Mouse (Mus musculus) hindbrain, embryonic 10.5 days (tissue): ENCODE measurements around the gene Slc44a3. TPM values are rescaled to one million over a fixed set of nuclear protein-coding genes. Genes with fewer than 3 reads are reported as not detected.

Source experiments
- DNase-seq: peaks from one replicate; pipeline ENCODE4 v3.0.0-alpha.2; 2017; ENCODE audit warnings: low spot score
- H3K27ac ChIP-seq: fragments of 300-500 bp; sonication (generic); 2 replicates; pipeline ENCODE4 v1.5.1; 2016; ENCODE audit warnings: mild to moderate bottlenecking, moderate library complexity
- H3K27me3 ChIP-seq: fragments of 300-500 bp; sonication (generic); 2 replicates; pipeline ENCODE4 v1.6.1; 2016; ENCODE audit warnings: mild to moderate bottlenecking; ENCODE audit not compliant: poor library complexity, insufficient read depth, severe bottlenecking
- H3K36me3 ChIP-seq: fragments of 300-500 bp; sonication (generic); 2 replicates; pipeline ENCODE4 v1.6.1; 2016; ENCODE audit warnings: mild to moderate bottlenecking, moderate library complexity
- H3K4me1 ChIP-seq: fragments of 300-500 bp; sonication (generic); replicated peaks from 2 replicates; pipeline ENCODE4 v1.6.1; 2016; ENCODE audit warnings: mild to moderate bottlenecking
- H3K4me3 ChIP-seq: fragments of 300-500 bp; sonication (generic); 2 replicates; pipeline ENCODE4 v1.5.1; 2016; ENCODE audit warnings: mild to moderate bottlenecking, moderate library complexity
- H3K9me3 ChIP-seq: fragments of 300-500 bp; sonication (generic); 2 replicates; pipeline ENCODE4 v1.6.1; 2016; ENCODE audit warnings: mild to moderate bottlenecking, moderate library complexity
- WGBS: fragments of 180-500 bp; shearing (Covaris S2); methylation state at CpG from one replicate; pipeline ENCODE4 v1.1.7; 2016; 5-methylcytosine and 5-hydroxymethylcytosine counted together
- polyA plus RNA-seq: library from polyadenylated mRNA; unstranded; fragments of >200 nt; fragmentation: Nextera tagmentation; extraction: Ambion mirVana; gene quantifications from 2 replicates; pipeline ENCODE4 v1.2.1, GENCODE M21; 2016

Slc44a3 gene
- polyA plus RNA-seq, 1 experiment from 2014 or later: 0.33 TPM

DNA sequence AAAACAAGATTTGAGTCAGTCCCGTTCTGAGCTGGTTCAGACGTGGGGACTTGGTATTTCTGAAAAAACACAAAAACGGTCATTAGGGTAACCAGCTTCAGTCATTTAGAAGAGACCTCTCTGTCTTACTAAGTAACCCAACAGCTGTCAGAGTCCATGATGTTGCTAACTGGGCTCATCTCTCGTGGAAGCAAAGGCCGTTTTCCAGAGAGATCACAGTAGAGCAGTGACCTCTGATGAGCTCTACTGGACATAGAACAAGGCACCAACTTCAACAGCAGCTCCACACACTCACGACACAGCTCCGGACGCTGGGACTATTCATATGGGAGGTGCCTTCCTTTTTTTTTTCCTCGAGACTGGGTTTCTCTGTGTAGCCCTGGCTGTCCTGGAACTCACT, 35.7 kb upstream of the Slc44a3 start:
- no peaks in the 10 kb centered on the region; the same call in 1 of the 2 replicates for H3K4me1 ChIP-seq
- no peaks in the 10 kb centered on the region for H3K36me3 ChIP-seq
- DNase-seq: no peak
- no peak overlapping the region for H3K27ac ChIP-seq
- H3K27me3 ChIP-seq: peaks cover 16% of the 10 kb centered on the region; the same call in 1 of the 2 replicates
- WGBS: 89% methylated on average over 9 of the region's 9 CpGs
- no peaks in the 10 kb centered on the region for H3K9me3 ChIP-seq
- no peak overlapping the region for H3K4me3 ChIP-seq

DNA sequence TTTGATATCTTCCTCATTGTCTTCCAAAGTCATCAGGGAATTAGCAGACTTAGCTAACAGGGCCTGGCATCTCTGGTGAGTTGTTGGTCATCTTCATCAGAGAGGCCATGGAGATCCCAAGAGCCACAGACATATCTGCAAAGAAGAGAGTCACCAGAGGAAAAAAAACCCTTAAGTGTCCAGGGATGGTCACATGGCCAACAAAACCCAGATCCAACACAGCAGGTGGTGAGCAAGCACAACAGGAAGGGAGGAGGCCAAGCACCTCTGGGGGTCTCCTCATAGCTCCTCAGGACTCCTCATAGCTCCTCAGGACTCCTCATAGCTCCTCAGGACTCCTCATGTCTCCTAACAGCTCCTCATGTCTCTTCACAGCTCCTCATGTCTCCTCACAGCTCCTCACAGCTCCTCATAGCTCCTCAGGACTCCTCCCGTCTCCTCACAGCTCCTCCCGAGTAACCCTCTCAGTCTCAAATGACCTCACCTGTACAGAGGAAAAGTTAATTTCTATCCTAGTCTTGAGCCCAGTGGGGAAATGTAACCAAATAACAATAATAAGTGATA, 35.2 kb upstream of the Slc44a3 start:
- Histone ChIP-seq H3K27ac (no peak overlapping the region), H3K4me1 (no peaks in the 10 kb centered on the region; the same call in 1 of the 2 replicates), H3K36me3 (no peaks in the 10 kb centered on the region), H3K4me3 (no peak overlapping the region), H3K27me3 (peaks cover 16% of the 10 kb centered on the region; the same call in 1 of the 2 replicates), H3K9me3 (no peaks in the 10 kb centered on the region)
- WGBS: 83% methylated on average over 2 of the region's 2 CpGs
- DNase-seq: no peak

DNA sequence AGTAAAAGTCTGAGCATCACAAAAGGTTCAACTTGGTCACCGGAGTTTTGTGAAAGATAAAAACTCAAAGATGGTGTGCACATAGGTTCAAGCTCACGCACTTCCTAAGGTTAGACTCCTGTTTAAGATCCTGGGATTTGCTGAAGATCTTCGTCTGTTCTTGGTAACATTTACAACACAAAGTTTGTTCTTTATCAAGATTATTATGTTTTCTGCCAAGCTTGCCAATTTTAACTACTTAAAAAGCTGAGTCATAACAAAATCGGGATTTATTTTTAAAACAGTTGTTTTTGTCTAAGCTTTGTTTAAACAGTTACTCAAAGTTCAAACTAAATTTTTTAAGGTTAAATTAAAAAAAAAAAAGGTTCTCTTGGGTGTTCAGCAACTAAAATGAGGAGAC, 34.7 kb upstream of the Slc44a3 start:
- peaks cover 19% of the 10 kb centered on the region; the same call in 1 of the 2 replicates for H3K27me3 ChIP-seq
- H3K36me3 ChIP-seq: no peaks in the 10 kb centered on the region
- H3K9me3 ChIP-seq: no peaks in the 10 kb centered on the region
- H3K4me1 ChIP-seq: no peaks in the 10 kb centered on the region; the same call in 1 of the 2 replicates
- H3K27ac ChIP-seq: no peak overlapping the region
- H3K4me3 ChIP-seq: no peak overlapping the region
- 89% methylated on average over 4 of the region's 4 CpGs for WGBS
- DNase-seq: no peak

DNA sequence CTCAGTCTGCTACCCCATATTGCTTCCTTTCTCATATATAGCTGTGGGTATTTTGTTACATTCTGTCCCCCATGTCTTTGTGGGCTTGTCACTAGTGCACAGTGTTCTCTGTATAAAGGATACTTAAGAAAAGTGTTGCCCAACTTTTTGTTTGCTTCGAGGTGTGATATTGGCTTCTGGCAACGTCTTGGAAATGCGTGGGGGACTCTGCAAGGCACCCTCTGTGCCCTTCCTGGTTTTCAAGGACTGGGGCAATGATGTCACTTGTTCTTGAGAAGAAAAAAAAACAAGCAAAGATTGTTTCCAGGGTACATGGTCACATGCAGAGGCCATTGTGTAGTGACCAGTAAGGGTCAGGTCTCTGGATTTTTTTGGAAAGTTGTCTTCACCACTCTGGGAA, 29.6 kb upstream of the Slc44a3 start:
- H3K4me3 ChIP-seq: no peak overlapping the region
- H3K36me3 ChIP-seq: no peaks in the 10 kb centered on the region

DNA sequence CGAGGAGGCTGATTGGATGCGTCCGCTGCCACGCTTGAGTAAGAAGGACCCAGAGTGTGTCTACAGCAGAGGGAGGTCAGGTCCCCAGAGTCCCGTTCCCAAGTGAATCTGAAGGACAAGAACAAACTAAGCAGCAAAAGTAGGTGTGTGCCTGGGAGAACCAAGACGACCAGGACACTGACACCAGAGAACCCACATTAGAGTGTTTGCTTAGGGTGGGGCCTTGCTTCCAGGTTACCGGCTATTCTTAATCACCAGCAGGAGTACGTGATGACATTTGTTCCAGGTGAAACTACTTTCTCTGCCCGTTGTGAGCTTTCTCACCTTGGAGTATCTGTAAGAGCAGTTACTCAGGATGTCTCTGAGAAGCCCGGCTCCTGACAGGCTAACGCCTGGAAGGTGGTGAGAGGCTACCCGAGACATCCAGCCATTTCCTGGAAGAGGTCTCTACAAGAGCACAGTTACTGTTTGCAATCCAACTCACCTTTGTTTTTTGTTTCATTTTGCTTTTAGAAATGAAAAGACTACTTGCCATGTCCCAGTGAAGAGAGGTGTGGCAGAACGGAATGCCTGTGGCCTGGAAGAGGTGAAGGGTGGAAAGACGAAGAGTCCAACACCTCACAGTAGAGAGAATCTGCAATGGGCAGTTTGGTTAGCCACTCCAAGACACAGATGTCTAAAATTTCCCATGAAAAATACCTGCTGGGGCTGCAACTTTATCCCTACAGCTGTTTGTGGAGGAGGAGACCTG, 28.1 kb upstream of the Slc44a3 start:
- WGBS: 81% methylated on average over 14 of the region's 14 CpGs

More for the DNA sequence above, 29.6 kb upstream of the Slc44a3 start:
- 83% methylated on average over 3 of the region's 3 CpGs for WGBS
- peaks cover 36% of the 10 kb centered on the region for H3K27me3 ChIP-seq
- no peak for DNase-seq
- no peaks in the 10 kb centered on the region for H3K9me3 ChIP-seq
- H3K4me1 ChIP-seq: peaks cover 13% of the 10 kb centered on the region; the same call in 1 of the 2 replicates
- no peak overlapping the region for H3K27ac ChIP-seq

DNA sequence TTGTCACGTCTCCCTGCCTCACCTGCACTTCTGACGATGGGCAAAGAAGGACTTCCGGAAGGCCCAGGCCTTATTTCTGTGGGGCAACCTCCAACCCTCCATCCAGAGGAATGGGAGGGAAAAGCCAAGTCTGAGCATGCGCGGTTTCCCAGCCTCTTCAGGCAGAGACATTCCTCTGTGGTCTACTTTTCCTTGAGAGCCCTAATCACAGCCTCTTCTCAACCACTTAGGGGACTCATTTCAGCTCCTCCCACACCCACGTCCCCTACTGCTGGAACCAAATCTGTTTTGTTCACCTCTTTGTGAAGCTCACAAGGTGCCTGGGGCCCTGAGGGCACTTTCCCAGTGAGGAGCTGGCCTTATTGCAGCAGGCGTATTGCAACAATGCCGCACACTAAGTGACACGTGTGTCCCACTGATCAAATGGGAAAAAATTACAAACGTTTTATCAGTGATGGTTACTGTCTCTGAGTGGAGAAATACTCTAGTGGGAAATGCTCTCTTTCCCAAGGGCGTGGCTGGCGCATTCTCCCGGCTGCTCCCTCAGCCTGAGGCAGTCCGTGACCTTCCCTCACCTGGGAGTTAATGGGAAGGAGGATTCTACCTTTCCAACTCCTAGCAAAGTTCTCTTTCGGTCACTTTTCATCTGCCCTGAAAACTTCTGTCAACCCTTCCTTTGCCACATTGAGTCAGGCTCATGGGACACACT, 27.4 kb upstream of the Slc44a3 start:
- WGBS: 77% methylated on average over 15 of the region's 15 CpGs
- Histone ChIP-seq H3K27ac (no peak overlapping the region; the same call in 1 of the 2 replicates), H3K9me3 (no peaks in the 10 kb centered on the region), H3K36me3 (no peaks in the 10 kb centered on the region), H3K4me3 (no peak overlapping the region), H3K27me3 (peaks cover 50% of the 10 kb centered on the region), H3K4me1 (peaks cover 13% of the 10 kb centered on the region; the same call in 1 of the 2 replicates)
- no peak for DNase-seq

More for the DNA sequence above, 28.1 kb upstream of the Slc44a3 start:
- no peaks in the 10 kb centered on the region for H3K9me3 ChIP-seq
- no peak overlapping the region for H3K27ac ChIP-seq
- DNase-seq: no peak
- peaks cover 13% of the 10 kb centered on the region; the same call in 1 of the 2 replicates for H3K4me1 ChIP-seq
- H3K36me3 ChIP-seq: no peaks in the 10 kb centered on the region
- no peak overlapping the region for H3K4me3 ChIP-seq
- H3K27me3 ChIP-seq: peaks cover 49% of the 10 kb centered on the region

DNA sequence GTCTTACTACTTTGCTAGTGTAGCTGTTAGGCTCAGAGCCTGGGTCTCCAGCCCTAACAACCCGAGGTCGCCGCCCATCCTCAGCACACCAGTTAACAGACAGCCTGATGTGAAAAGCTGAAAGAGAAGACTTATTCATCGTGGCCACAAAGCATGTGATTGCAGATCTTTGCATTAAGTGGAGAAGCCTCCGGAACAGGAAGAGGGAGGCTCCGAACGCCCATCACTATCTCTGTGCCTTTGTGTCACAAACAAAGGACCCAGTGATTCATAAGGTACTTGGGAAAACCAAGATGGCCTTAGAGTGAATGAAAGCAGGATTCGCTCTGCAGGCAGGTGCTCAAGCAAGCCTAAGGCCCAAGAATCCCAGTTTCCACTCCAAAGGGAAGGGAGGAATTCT, 26.7 kb upstream of the Slc44a3 start:
- Histone ChIP-seq H3K27me3 (peaks cover 53% of the 10 kb centered on the region), H3K4me1 (peaks cover 13% of the 10 kb centered on the region; the same call in 1 of the 2 replicates), H3K9me3 (no peaks in the 10 kb centered on the region), H3K4me3 (no peak overlapping the region), H3K36me3 (no peaks in the 10 kb centered on the region), H3K27ac (no peak overlapping the region)
- DNase-seq: peak; percentile 8
- WGBS: 44% methylated on average over 8 of the region's 8 CpGs

DNA sequence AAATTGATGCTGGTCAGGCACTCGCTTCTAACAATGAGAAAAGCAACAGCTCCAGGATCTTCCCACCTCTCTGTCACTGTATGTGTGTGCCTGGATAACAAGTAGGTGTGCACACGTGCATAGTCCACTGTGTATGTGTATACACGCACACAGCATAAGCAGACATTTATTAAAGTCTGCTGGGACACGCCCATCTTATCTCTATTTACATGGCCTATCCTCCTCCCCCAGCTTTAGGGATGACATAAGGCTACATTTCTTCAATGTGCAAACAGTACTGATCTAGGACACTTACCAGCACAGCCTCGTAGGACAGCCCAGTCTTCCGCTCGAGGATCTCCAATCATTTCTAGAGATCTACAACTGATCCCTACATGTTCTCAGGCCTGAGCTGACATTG, 24.1 kb upstream of the Slc44a3 start:
- DNase-seq: no peak
- Histone ChIP-seq H3K27me3 (peaks cover 55% of the 10 kb centered on the region), H3K36me3 (no peaks in the 10 kb centered on the region), H3K27ac (no peak overlapping the region), H3K4me3 (no peak overlapping the region), H3K4me1 (peaks cover 13% of the 10 kb centered on the region; the same call in 1 of the 2 replicates), H3K9me3 (no peaks in the 10 kb centered on the region)
- 90% methylated on average over 7 of the region's 7 CpGs for WGBS

DNA sequence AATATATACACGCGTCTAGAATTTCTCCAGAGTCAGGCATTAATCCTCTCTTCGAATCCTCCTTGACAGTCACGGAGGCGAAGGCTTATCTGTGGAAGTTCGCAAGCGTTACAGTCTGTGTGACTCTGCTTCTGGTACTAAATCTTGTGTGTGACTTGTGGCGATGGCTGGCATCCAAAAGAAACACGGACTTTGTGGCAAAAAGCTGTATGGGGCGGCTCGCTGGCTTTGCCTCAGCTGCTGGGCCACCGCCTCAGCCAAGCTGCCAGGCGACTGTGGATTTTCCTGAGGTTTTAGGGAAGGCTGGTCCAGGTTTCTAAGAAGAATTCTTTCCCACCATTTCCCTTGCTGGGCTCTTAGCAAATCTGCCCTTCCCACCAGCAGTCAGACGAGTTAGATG, 21.1 kb upstream of the Slc44a3 start:
- 90% methylated on average over 14 of the region's 14 CpGs for WGBS

DNA sequence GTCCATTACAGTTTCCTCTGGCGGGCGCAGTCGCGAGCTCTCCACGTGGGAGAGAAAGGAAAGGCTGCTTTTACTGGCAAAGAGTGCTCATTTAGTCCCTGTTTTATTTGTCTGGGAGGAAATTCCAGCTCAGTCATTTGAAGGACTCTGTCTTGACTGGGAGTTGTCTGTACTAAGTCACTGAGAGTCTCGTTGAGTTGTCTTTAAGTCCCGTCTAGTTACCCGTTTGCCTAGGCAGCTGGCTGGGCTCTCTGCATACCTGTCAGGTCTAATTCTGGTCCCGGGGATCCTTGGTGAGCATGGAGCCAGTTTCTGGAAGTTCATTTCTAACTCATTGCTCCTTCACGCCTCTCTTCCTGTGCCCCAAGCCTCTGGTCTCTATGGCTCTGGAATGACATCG, 20.5 kb upstream of the Slc44a3 start:
- H3K9me3 ChIP-seq: no peaks in the 10 kb centered on the region
- no peak overlapping the region for H3K27ac ChIP-seq
- DNase-seq: no peak
- peaks cover 32% of the 10 kb centered on the region for H3K27me3 ChIP-seq
- WGBS: 85% methylated on average over 11 of the region's 11 CpGs
- H3K4me3 ChIP-seq: no peak overlapping the region
- no peaks in the 10 kb centered on the region for H3K36me3 ChIP-seq
- no peaks in the 10 kb centered on the region; the same call in 1 of the 2 replicates for H3K4me1 ChIP-seq

More for the DNA sequence above, 21.1 kb upstream of the Slc44a3 start:
- Histone ChIP-seq H3K4me1 (no peaks in the 10 kb centered on the region), H3K4me3 (no peak overlapping the region), H3K27me3 (peaks cover 32% of the 10 kb centered on the region), H3K27ac (no peak overlapping the region), H3K36me3 (no peaks in the 10 kb centered on the region), H3K9me3 (no peaks in the 10 kb centered on the region)
- no peak for DNase-seq

DNA sequence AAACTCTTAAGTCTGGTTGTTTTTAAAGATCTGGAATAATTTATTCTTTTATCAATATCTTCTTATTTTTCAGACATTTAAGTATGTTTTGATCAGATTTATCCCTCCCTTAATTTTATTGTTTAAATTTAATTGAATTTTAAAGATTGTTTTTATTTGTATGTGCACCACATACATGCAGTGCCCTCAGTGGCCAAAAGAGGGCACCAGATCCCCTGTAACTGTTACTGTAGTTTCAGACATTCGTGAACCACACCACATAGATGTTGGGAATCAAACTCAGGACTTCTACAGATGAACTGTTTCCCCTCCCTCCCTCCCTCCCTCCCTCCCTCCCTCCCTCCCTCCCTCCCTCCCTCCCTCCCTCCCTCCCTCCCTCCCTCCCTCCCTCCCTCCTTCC, 18.2 kb upstream of the Slc44a3 start:
- Histone ChIP-seq H3K4me1 (no peaks in the 10 kb centered on the region; the same call in 1 of the 2 replicates), H3K36me3 (no peaks in the 10 kb centered on the region), H3K27me3 (peaks cover 23% of the 10 kb centered on the region), H3K4me3 (no peak overlapping the region), H3K9me3 (no peaks in the 10 kb centered on the region), H3K27ac (no peak overlapping the region)
- 6% methylated on average over 1 of the region's 1 CpGs for WGBS
- peak; percentile 57 for DNase-seq

DNA sequence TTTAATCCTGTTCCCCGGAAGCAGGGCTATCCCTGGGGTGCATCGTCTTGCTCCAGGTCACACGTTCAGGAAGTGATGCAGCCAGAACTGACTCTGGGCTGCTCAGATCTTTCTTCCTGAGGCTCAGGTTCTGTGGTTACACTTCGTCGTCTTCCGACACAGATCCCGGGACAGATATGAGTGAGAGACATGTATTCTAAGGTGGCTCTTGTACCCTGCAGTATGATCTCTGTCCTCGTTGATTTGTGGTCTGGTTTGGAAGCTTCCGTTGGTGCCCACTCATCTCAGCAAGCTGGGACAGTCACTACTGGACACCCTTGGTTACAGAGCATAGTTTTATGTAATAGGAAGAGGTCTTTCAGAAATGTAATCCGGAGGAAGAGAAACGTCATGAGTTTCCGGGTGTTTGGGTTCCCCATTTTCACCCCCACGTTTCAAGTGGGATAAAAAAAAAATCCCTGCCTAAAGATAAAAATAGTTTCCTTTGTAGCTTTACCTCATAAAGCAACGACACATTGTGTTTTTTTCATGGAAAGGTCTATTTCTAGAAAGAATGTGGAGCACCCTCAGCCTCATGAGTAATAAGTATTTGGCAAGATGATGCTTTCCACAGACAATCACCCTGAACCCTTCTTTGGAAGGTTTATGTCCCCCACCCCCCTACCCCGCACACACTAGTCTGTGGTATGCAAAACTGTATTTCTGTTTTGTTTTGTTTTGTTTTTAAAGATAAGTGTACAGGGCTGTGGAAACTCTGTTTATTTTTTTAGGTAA, 15.8 kb upstream of the Slc44a3 start:
- no peak for DNase-seq
- peaks cover 13% of the 10 kb centered on the region; the same call in 1 of the 2 replicates for H3K27me3 ChIP-seq
- no peak overlapping the region for H3K4me3 ChIP-seq
- WGBS: 74% methylated on average over 15 of the region's 15 CpGs
- H3K36me3 ChIP-seq: no peaks in the 10 kb centered on the region
- no peaks in the 10 kb centered on the region for H3K9me3 ChIP-seq
- no peak overlapping the region for H3K27ac ChIP-seq
- no peaks in the 10 kb centered on the region; the same call in 1 of the 2 replicates for H3K4me1 ChIP-seq
